Mouse (Mus musculus) neural tube, embryonic 14.5 days (tissue): ENCODE results near the gene Ston2. TPM values are rescaled to one million over a fixed set of nuclear protein-coding genes. Genes with fewer than 3 reads are reported as not detected.

Experiments used
- ATAC-seq: fragments of 200-750 bp; cut with Nextera tagmentation; 2 replicates; pipeline ENCODE4 v1.8.0; 2017; ENCODE audit warnings: low read depth, mild to moderate bottlenecking, moderate TSS enrichment, moderate library complexity
- H3K27ac ChIP-seq: fragments of 300-500 bp; sonication (generic); 2 replicates; pipeline ENCODE4 v1.5.1; 2014; ENCODE audit warnings: low read depth, mild to moderate bottlenecking, control low read depth, low read length, moderate library complexity, mixed read lengths
- H3K27me3 ChIP-seq: fragments of 300-500 bp; sonication (generic); 2 replicates; pipeline ENCODE4 v1.6.1; 2014; ENCODE audit warnings: low read length; ENCODE audit not compliant: control insufficient read depth, insufficient read depth
- H3K36me3 ChIP-seq: fragments of 300-500 bp; sonication (generic); 2 replicates; pipeline ENCODE4 v1.6.1; 2014; ENCODE audit warnings: low read length, mixed read lengths; ENCODE audit not compliant: control insufficient read depth, insufficient read depth
- H3K4me1 ChIP-seq: fragments of 300-500 bp; sonication (generic); 2 replicates; pipeline ENCODE4 v1.6.1; 2014; ENCODE audit warnings: low read length; ENCODE audit not compliant: control insufficient read depth, insufficient read depth
- H3K4me2 ChIP-seq: fragments of 300-500 bp; sonication (generic); 2 replicates; pipeline ENCODE4 v1.6.1; 2014; ENCODE audit warnings: mild to moderate bottlenecking, low read depth, low read length, control low read depth
- H3K4me3 ChIP-seq: fragments of 300-500 bp; sonication (generic); 2 replicates; pipeline ENCODE4 v1.5.1; 2014; ENCODE audit warnings: low read depth, low read length, control low read depth, mixed read lengths
- H3K9ac ChIP-seq: fragments of 300-500 bp; sonication (generic); replicated peaks from 2 replicates; pipeline ENCODE4 v1.6.1; 2014; ENCODE audit warnings: low read depth, mild to moderate bottlenecking, control low read depth, low read length, mixed read lengths
- H3K9me3 ChIP-seq: fragments of 300-500 bp; sonication (generic); 2 replicates; pipeline ENCODE4 v1.6.1; 2016; ENCODE audit warnings: low read length; ENCODE audit not compliant: control insufficient read depth
- WGBS: fragments of 180-500 bp; shearing (Covaris S2); extraction: QIAGEN DNeasy Blood & Tissue Kit; methylation state at CpG from one replicate; pipeline ENCODE4 v1.1.7; 2014; 5-methylcytosine and 5-hydroxymethylcytosine counted together
- polyA plus RNA-seq: library from polyadenylated mRNA; unstranded; fragments of >200 nt; fragmentation: Nextera tagmentation; extraction: Ambion mirVana; gene quantifications from 2 replicates; pipeline ENCODE4 v1.2.1, GENCODE M21; 2014

The Ston2 gene
- polyA plus RNA-seq, 1 experiment from 2014 or later: 11.6 TPM

DNA sequence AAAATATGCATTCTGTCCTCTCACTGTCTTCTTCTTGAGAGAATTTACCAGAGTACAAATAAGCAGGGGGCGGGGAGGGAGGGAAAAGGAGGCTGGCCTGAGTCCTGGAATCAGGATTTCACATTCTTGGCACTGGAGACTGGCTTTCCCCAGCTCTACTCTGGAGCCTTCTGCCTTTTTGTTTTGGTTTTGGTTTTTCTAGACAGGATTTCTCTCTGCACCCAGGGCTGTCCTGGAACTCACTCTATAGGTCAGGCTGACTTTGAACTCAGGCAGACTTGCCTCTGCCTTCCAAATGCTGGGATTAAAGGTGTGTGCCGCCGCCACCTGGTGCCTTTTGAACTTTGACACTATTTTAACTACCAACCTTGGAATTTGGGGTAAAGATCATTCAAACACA lies 149.8 kb downstream of the Ston2 start:
- no peak for ATAC-seq
- no peak overlapping the region for H3K9ac ChIP-seq
- no peak overlapping the region for H3K4me2 ChIP-seq
- 89% methylated on average over 3 of the region's 3 CpGs for WGBS
- no peaks in the 10 kb centered on the region for H3K27me3 ChIP-seq
- H3K9me3 ChIP-seq: no peaks in the 10 kb centered on the region
- no peak overlapping the region for H3K4me3 ChIP-seq
- H3K27ac ChIP-seq: no peak overlapping the region
- H3K36me3 ChIP-seq: no peaks in the 10 kb centered on the region
- peaks cover 18% of the 10 kb centered on the region for H3K4me1 ChIP-seq

DNA sequence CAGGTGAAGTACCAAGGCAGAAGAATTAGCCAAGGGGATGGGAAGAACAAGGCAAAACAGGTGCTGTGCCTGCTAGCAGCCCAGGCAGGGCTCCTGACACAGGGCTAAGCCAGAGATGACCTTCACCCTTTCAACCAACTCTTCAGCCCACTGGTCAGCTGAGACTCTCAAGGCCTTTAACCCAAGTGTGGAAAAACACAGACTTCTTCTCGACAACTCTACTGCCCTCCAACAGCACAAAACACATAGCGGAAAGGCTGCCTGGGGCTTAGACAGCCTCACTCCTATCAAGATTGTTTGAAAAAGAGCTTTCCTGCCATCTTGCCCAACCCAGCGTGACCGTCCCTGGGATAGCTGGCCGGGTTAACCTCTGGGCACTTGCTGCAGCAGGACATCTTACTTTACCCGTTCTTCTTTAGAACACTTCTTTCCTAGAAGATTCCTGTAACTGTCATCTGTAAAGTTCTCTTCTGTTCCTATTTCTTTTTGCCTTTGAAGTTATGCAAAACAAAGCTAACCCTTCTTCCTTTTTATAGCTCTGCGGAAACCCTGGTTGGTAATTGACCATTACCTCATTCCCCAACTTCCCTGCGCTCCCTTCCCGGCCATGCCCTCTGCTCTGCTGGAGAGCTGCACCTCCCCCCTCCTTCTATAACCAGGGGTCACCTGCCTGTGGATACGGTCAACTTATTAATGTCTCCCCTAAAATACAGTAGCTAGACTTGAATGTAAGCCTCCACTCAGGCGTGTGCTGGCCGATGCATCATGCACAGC lies 150.9 kb downstream of the Ston2 start:
- 48% methylated on average over 12 of the region's 12 CpGs for WGBS
- Histone ChIP-seq H3K4me1 (peaks cover 12% of the 10 kb centered on the region), H3K27me3 (no peaks in the 10 kb centered on the region), H3K4me2 (no peak overlapping the region), H3K4me3 (no peak overlapping the region), H3K27ac (no peak overlapping the region), H3K36me3 (no peaks in the 10 kb centered on the region), H3K9me3 (no peaks in the 10 kb centered on the region), H3K9ac (no peak overlapping the region)
- no peak for ATAC-seq

GRCm38 (mm10) chr12:91626482-91626881 lies 161.7 kb downstream of the Ston2 start:
- WGBS: 88% methylated on average over 5 of the region's 5 CpGs
- H3K4me2 ChIP-seq: no peak overlapping the region
- no peak overlapping the region for H3K9ac ChIP-seq
- H3K27ac ChIP-seq: no peak overlapping the region
- no peaks in the 10 kb centered on the region for H3K36me3 ChIP-seq
- no peaks in the 10 kb centered on the region for H3K4me1 ChIP-seq
- no peaks in the 10 kb centered on the region for H3K27me3 ChIP-seq
- ATAC-seq: no peak
- no peak overlapping the region for H3K4me3 ChIP-seq
- H3K9me3 ChIP-seq: no peaks in the 10 kb centered on the region

DNA sequence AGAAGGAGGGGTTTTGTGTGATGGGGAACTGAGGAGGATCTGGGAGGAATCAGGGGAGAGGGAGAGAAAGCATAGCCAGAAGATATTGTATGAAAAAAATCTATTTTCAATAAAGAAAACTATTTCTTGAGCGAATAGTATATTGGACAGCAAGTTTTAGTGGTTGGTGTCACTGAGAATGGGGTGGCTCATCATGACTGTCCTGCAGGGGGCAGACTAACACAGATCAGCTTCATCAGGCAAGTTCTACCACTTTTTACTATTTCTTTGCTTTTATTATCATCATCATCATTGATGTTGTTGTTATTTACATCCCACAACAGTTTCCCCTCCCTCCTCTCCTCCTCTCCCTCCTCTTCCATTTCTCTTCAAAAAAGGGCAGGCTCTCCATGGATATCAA lies 163.2 kb downstream of the Ston2 start:
- 89% methylated on average over 1 of the region's 1 CpGs for WGBS
- H3K27ac ChIP-seq: no peak overlapping the region
- ATAC-seq: no peak

GRCm38 (mm10) chr12:91609425-91609824 lies 178.8 kb downstream of the Ston2 start:
- Histone ChIP-seq H3K4me2 (no peak overlapping the region), H3K27me3 (no peaks in the 10 kb centered on the region), H3K9ac (no peak overlapping the region), H3K9me3 (no peaks in the 10 kb centered on the region), H3K27ac (no peak overlapping the region; the same call in 1 of the 2 replicates), H3K4me3 (no peak overlapping the region), H3K4me1 (no peaks in the 10 kb centered on the region), H3K36me3 (no peaks in the 10 kb centered on the region)
- 0 out of 2 replicates have a peak, but pooled peaks have one; percentile 9 for ATAC-seq
- 55% methylated on average over 5 of the region's 5 CpGs for WGBS

More for the DNA sequence above, 163.2 kb downstream of the Ston2 start:
- Histone ChIP-seq H3K4me1 (no peaks in the 10 kb centered on the region), H3K4me2 (no peak overlapping the region), H3K9ac (no peak overlapping the region), H3K9me3 (no peaks in the 10 kb centered on the region), H3K27me3 (no peaks in the 10 kb centered on the region), H3K4me3 (no peak overlapping the region), H3K36me3 (no peaks in the 10 kb centered on the region)

DNA sequence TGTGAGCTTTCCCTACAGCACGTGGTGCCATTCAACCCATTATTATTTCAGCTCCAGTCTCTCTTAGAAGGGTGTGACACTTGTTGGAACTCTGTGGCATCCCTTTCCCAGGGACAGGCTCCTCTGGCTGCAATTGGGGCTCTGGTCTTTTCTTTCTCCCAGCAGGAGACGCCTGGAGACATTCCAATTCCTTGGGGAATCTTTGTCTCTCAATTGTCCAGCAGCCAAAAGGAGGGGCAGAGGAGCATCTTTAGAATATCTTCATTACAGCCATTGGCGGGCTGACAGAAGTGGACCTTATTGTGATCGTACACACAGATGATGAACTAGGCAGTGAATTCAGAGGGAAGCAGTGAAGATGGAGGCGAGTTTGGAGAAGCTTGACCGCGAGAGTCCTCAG lies 180.5 kb downstream of the Ston2 start:
- H3K27me3 ChIP-seq: no peaks in the 10 kb centered on the region
- no peak overlapping the region for H3K27ac ChIP-seq
- no peaks in the 10 kb centered on the region for H3K4me1 ChIP-seq
- H3K36me3 ChIP-seq: no peaks in the 10 kb centered on the region
- H3K4me3 ChIP-seq: no peak overlapping the region
- H3K9me3 ChIP-seq: no peaks in the 10 kb centered on the region
- ATAC-seq: no peak
- WGBS: 11% methylated on average over 7 of the region's 7 CpGs
- H3K9ac ChIP-seq: no peak overlapping the region
- no peak overlapping the region for H3K4me2 ChIP-seq

DNA sequence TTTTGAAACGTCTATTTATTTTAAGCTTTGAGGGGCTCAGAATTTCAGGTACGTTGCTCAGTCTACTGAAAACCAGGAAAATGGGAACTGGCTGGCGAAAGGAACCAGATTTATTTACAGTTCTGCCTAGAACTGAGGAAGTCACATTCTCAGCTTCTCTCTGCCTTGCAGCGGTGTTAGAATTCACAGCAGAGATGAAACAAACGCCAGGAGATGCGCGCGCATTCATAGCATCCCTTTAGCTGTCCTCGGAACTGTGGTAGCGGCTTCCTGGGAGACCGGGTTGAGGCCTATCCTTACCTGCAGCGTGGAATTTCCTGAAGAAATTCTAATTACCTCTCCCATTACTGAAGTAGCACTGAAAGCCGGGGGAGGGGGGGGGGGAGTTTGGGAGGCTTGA lies 181.5 kb downstream of the Ston2 start:
- 92% methylated on average over 13 of the region's 13 CpGs for WGBS
- Histone ChIP-seq H3K27ac (no peak overlapping the region), H3K4me1 (no peaks in the 10 kb centered on the region), H3K4me2 (no peak overlapping the region), H3K4me3 (no peak overlapping the region), H3K27me3 (no peaks in the 10 kb centered on the region), H3K36me3 (no peaks in the 10 kb centered on the region), H3K9ac (no peak overlapping the region), H3K9me3 (no peaks in the 10 kb centered on the region)
- no peak for ATAC-seq

DNA sequence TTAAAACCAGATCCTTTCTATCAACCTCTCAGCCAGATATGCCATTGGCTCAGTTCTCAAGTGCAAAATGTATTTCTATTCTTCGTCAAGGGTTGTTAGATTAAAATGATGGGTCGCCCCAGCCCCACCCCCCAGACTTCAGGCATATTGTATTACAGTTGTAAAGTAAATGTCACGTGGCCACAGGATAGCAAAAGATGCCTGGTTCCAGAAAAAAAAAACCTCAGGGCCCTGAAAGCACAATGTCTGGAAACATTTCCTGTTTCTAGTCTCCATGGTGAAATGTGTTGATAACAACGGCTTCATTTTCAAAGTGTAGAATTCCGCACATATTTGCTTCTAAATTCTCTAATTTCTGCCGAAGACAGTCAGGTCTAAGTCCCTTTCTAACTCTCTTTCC lies 183.6 kb downstream of the Ston2 start:
- no peaks in the 10 kb centered on the region for H3K36me3 ChIP-seq
- WGBS: 74% methylated on average over 6 of the region's 6 CpGs
- no peak overlapping the region for H3K4me2 ChIP-seq
- H3K27me3 ChIP-seq: no peaks in the 10 kb centered on the region
- H3K9ac ChIP-seq: no peak overlapping the region
- H3K4me1 ChIP-seq: no peaks in the 10 kb centered on the region
- no peak overlapping the region for H3K27ac ChIP-seq
- ATAC-seq: no peak
- no peaks in the 10 kb centered on the region for H3K9me3 ChIP-seq
- no peak overlapping the region for H3K4me3 ChIP-seq

GRCm38 (mm10) chr12:91592128-91592527 lies 196.1 kb downstream of the Ston2 start:
- no peak overlapping the region for H3K4me3 ChIP-seq
- no peaks in the 10 kb centered on the region for H3K36me3 ChIP-seq
- WGBS: 97% methylated on average over 3 of the region's 3 CpGs
- H3K4me2 ChIP-seq: no peak overlapping the region
- no peaks in the 10 kb centered on the region for H3K27me3 ChIP-seq
- H3K9ac ChIP-seq: no peak overlapping the region
- H3K27ac ChIP-seq: no peak overlapping the region
- no peaks in the 10 kb centered on the region for H3K9me3 ChIP-seq
- H3K4me1 ChIP-seq: peaks cover 6% of the 10 kb centered on the region; the same call in 1 of the 2 replicates
- ATAC-seq: no peak
